Mouse (Mus musculus) spleen, adult 2 months (tissue): ENCODE results near the gene Bloc1s5.

ENCODE experiments used
- CTCF ChIP-seq: fragments of 200-500 bp; IDR thresholded peaks from 2 replicates; pipeline ENCODE4 v1.5.1; 2011; ENCODE audit warnings: mild to moderate bottlenecking, inconsistent platforms; ENCODE audit not compliant: insufficient read depth, insufficient read length, insufficient replicate concordance; ENCODE audit errors: extremely low read depth
- POLR2A ChIP-seq: fragments of 200-500 bp; IDR thresholded peaks from 2 replicates; pipeline ENCODE4 v1.6.1; 2011; ENCODE audit warnings: low read depth, low read length, inconsistent platforms

DNA sequence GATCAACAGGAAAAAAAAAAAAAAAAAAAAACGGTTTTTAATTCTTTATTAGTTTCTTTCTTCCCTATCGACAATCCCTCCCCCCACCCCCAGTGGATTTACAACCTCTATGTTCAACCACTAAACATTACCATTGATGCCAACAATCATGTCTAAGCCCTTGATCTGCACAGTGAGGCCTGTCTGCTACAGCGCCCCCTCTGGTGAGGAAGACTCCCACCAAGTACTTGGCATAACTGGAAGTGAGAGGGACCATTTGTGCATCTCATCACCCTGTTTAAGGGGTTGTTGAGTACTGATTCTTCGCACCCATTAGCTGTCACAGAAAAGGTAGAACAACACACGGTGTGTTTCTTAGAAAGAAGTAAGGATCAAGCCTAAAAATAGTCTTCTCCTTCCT, 86.2 kb downstream of the Bloc1s5 start:
- TF ChIP-seq CTCF (no peak), POLR2A (no peak)
